Mouse (Mus musculus): ENCODE results near the gene Clec18a. TPM values are rescaled to one million over a fixed set of nuclear protein-coding genes. Genes with fewer than 3 reads are reported as not detected.
A peak's percentile ranks its signal among the peaks of the same experiment; 100 is the strongest.

Clec18a gene
- polyA plus RNA-seq, 1 experiment from 2014 or later, result not detected

DNA sequence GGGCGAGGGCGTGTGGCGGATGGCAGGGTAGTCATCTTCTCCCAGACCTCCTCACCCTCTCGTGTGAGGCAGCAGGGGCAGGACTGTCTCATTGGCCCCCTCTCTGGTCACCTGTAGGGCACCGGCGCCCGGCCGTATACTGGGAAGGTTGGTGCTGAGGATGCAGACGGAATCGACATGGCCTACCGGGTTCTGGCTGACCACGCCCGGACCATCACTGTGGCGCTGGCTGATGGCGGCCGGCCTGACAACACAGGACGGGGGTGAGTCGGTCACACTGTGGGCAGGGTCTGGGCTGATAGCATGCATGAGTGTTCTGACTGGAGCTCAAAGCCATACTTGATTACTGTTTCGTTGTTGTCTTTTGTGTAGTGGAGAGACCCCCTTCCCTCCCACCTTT, 49.7 kb downstream of the Clec18a start:
- H3K9me3 ChIP-seq (ENCODE audit: control insufficient read depth, low read length), result no peaks in the 10 kb centered on the region
- H3K27ac ChIP-seq (replicated peaks), result no peak overlapping the region
- no peak overlapping the region for H3K4me3 ChIP-seq (ENCODE audit: low read depth, low read length)
- no peaks in the 10 kb centered on the region for H3K4me1 ChIP-seq (replicated peaks; ENCODE audit: control insufficient read depth, insufficient read depth)
- H3K36me3 ChIP-seq (ENCODE audit: control insufficient read depth, insufficient read depth, low read length), result peaks cover 39% of the 10 kb centered on the region
- no peak for DNase-seq (ENCODE audit: low spot score)
- ATAC-seq (ENCODE audit: low FRiP score, low TSS enrichment), result 0 out of 2 replicates have a peak, but pooled peaks have one; percentile 47
- no peak overlapping the region for H3K9ac ChIP-seq (ENCODE audit: low read length)
- H3K4me2 ChIP-seq (replicated peaks; ENCODE audit: low read depth), result no peak overlapping the region
- H3K27me3 ChIP-seq (ENCODE audit: control insufficient read depth, insufficient read depth, low read length), result no peaks in the 10 kb centered on the region
- 97% methylated on average over 19 of the region's 19 CpGs for whole genome bisulfite sequencing
- TF ChIP-seq EP300 (optimal IDR thresholded peaks at IDR 0.05) (no peak), CTCF (IDR thresholded peaks at IDR 0.05; ENCODE audit: low read depth) (no peak)

DNA sequence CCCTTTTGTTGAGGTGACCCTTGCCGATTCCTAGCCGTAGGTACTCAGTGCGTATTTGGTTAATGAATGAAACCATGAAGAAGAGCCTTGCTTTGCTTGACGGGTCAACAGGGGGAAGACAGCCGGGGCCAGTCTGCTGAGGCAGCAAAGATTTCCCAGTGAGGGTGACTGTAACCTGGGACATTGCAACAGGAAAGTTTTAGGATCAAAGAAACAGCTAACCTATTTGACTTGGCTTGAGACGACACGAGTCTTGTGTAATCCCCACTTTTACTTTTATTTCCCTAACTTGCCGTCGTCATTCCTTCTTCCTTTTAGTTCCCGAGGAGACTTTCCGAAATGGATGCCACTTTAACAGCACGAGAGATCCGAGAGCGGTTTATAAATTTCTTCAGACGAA, 55.6 kb downstream of the Clec18a start:
- 88% methylated on average over 15 of the region's 15 CpGs for WGBS
- H3K27ac ChIP-seq (replicated peaks), result no peak overlapping the region

GRCm38 (mm10) chr8:111034276-111034675, 58.0 kb downstream of the Clec18a start:
- ATAC-seq (ENCODE audit: low FRiP score, low TSS enrichment) (0 out of 2 replicates have a peak, but pooled peaks have one; percentile 3), DNase-seq (ENCODE audit: low spot score) (peak; percentile 34)
- Histone ChIP-seq H3K4me2 (replicated peaks; ENCODE audit: low read depth) (peak overlapping the region; percentile 72), H3K27ac (replicated peaks) (peak overlapping the region; percentile 75), H3K27me3 (ENCODE audit: control insufficient read depth, insufficient read depth, low read length) (no peaks in the 10 kb centered on the region), H3K36me3 (ENCODE audit: control insufficient read depth, insufficient read depth, low read length) (peaks cover 5% of the 10 kb centered on the region; the same call in 1 of the 2 replicates), H3K9ac (ENCODE audit: low read length) (peak overlapping the region; percentile 72), H3K9me3 (ENCODE audit: control insufficient read depth, low read length) (no peaks in the 10 kb centered on the region), H3K4me1 (replicated peaks; ENCODE audit: control insufficient read depth, insufficient read depth) (no peaks in the 10 kb centered on the region), H3K4me3 (ENCODE audit: low read depth, low read length) (peak overlapping the region; percentile 67)
- 17% methylated on average over 12 of the region's 12 CpGs for WGBS
- no peak for TF ChIP-seq CTCF (IDR thresholded peaks at IDR 0.05; ENCODE audit: low read depth)
- no peak for TF ChIP-seq EP300 (optimal IDR thresholded peaks at IDR 0.05)

More for the DNA sequence above, 55.6 kb downstream of the Clec18a start:
- TF ChIP-seq CTCF (IDR thresholded peaks at IDR 0.05; ENCODE audit: low read depth) (no peak), EP300 (optimal IDR thresholded peaks at IDR 0.05) (no peak)
- H3K36me3 ChIP-seq (ENCODE audit: control insufficient read depth, insufficient read depth, low read length), result peaks cover 9% of the 10 kb centered on the region; the same call in 1 of the 2 replicates
- H3K4me3 ChIP-seq (ENCODE audit: low read depth, low read length), result no peak overlapping the region
- no peak overlapping the region for H3K4me2 ChIP-seq (replicated peaks; ENCODE audit: low read depth)
- ATAC-seq (ENCODE audit: low FRiP score, low TSS enrichment) (no peak), DNase-seq (ENCODE audit: low spot score) (no peak)
- no peaks in the 10 kb centered on the region for H3K9me3 ChIP-seq (ENCODE audit: control insufficient read depth, low read length)
- H3K4me1 ChIP-seq (replicated peaks; ENCODE audit: control insufficient read depth, insufficient read depth), result no peaks in the 10 kb centered on the region
- no peaks in the 10 kb centered on the region for H3K27me3 ChIP-seq (ENCODE audit: control insufficient read depth, insufficient read depth, low read length)
- H3K9ac ChIP-seq (ENCODE audit: low read length), result no peak overlapping the region

GRCm38 (mm10) chr8:111033482-111034215, 58.6 kb downstream of the Clec18a start:
- H3K4me2 ChIP-seq (replicated peaks; ENCODE audit: low read depth), result peak overlapping the region; percentile 72
- H3K9me3 ChIP-seq (ENCODE audit: control insufficient read depth, low read length), result no peaks in the 10 kb centered on the region
- DNase-seq (ENCODE audit: low spot score), result peak; percentile 94
- H3K27me3 ChIP-seq (ENCODE audit: control insufficient read depth, insufficient read depth, low read length), result no peaks in the 10 kb centered on the region
- peaks cover 5% of the 10 kb centered on the region; the same call in 1 of the 2 replicates for H3K36me3 ChIP-seq (ENCODE audit: control insufficient read depth, insufficient read depth, low read length)
- WGBS, result 8% methylated on average over 37 of the region's 37 CpGs
- H3K27ac ChIP-seq (replicated peaks), result peak overlapping the region; percentile 75
- ATAC-seq (ENCODE audit: low FRiP score, low TSS enrichment), result peak; percentile 99
- H3K9ac ChIP-seq (ENCODE audit: low read length), result peak overlapping the region; percentile 72
- peak overlapping the region; percentile 67 for H3K4me3 ChIP-seq (ENCODE audit: low read depth, low read length)
- TF ChIP-seq CTCF (IDR thresholded peaks at IDR 0.05; ENCODE audit: low read depth) (no peak), EP300 (optimal IDR thresholded peaks at IDR 0.05) (no peak)
- H3K4me1 ChIP-seq (replicated peaks; ENCODE audit: control insufficient read depth, insufficient read depth), result no peaks in the 10 kb centered on the region

DNA sequence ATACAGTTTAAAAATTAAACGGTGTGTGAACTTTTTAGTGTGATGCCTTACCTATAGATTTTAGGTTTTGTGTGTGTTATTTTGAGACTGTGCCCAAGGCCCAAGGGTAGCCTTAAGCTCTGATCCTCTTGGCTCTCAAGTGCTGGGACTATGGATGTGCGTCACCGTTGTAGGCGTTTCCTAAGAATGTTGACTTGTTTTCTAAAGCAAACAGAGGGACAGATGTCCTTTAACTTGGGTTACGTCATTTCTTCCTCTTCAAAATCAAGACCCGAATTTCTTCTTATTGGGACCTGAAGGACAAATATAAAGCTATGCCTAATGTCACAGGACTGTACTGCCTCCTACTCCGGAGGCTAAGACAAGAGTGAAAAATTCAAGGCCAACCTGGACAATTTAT, 59.3 kb downstream of the Clec18a start, which contains the start of gene Aars:
TSS of gene Aars (plus strand) at position 229 of the 400 bp plus-strand sequence.
- Histone ChIP-seq H3K4me3 (ENCODE audit: low read depth, low read length) (peak within 1 kb of the TSS; percentile 67), H3K9me3 (ENCODE audit: control insufficient read depth, low read length) (no peaks in the 10 kb centered on the region), H3K9ac (ENCODE audit: low read length) (peak within 1 kb of the TSS; percentile 72), H3K27ac (replicated peaks) (peak within 1 kb of the TSS; percentile 75), H3K36me3 (ENCODE audit: control insufficient read depth, insufficient read depth, low read length) (peaks cover 5% of the 10 kb centered on the region; the same call in 1 of the 2 replicates), H3K4me1 (replicated peaks; ENCODE audit: control insufficient read depth, insufficient read depth) (no peaks in the 10 kb centered on the region), H3K27me3 (ENCODE audit: control insufficient read depth, insufficient read depth, low read length) (no peaks in the 10 kb centered on the region), H3K4me2 (replicated peaks; ENCODE audit: low read depth) (peak within 1 kb of the TSS; percentile 72)
- TF ChIP-seq CTCF (IDR thresholded peaks at IDR 0.05; ENCODE audit: low read depth), result no peak
- TF ChIP-seq EP300 (optimal IDR thresholded peaks at IDR 0.05), result no peak
- DNase-seq (ENCODE audit: low spot score) (no peak), ATAC-seq (ENCODE audit: low FRiP score, low TSS enrichment) (no peak)
- WGBS, result 89% methylated on average over 7 of the region's 7 CpGs

GRCm38 (mm10) chr8:111031572-111031971, 60.7 kb downstream of the Clec18a start, which contains the start of gene Ddx19b:
TSS of gene Ddx19b (minus strand) at chr8:111031751.
- no peak for TF ChIP-seq EP300 (optimal IDR thresholded peaks at IDR 0.05)
- TF ChIP-seq CTCF (IDR thresholded peaks at IDR 0.05; ENCODE audit: low read depth), result no peak
- Histone ChIP-seq H3K27ac (replicated peaks) (no peak within 1 kb of the TSS), H3K4me2 (replicated peaks; ENCODE audit: low read depth) (no peak within 1 kb of the TSS), H3K4me1 (replicated peaks; ENCODE audit: control insufficient read depth, insufficient read depth) (no peaks in the 10 kb centered on the region), H3K36me3 (ENCODE audit: control insufficient read depth, insufficient read depth, low read length) (no peaks in the 10 kb centered on the region), H3K4me3 (ENCODE audit: low read depth, low read length) (no peak within 1 kb of the TSS), H3K9ac (ENCODE audit: low read length) (no peak within 1 kb of the TSS), H3K27me3 (ENCODE audit: control insufficient read depth, insufficient read depth, low read length) (no peaks in the 10 kb centered on the region), H3K9me3 (ENCODE audit: control insufficient read depth, low read length) (no peaks in the 10 kb centered on the region)
- no peak for ATAC-seq (ENCODE audit: low FRiP score, low TSS enrichment)
- DNase-seq (ENCODE audit: low spot score), result no peak
- WGBS, result 95% methylated on average over 19 of the region's 19 CpGs

Data from stomach, postnatal 0 days (tissue).